Mouse (Mus musculus): Measurements from ENCODE around the gene Bicral. TPM values are rescaled to one million over a fixed set of nuclear protein-coding genes. Genes with fewer than 3 reads are reported as not detected.

Gene Bicral
- 9.1 and 15.2 TPM in 2 replicates for polyA plus RNA-seq (2012; rRNA removed)

- DNase-seq (ENCODE audit: low spot score): peak; percentile 50
Observed at GRCm38 (mm10) chr17:46857903-46858748, at the start of gene Bicral. Bicral (minus strand) TSS chr17:46858482.

- DNase-seq (ENCODE audit: low spot score): no peak
Observed at GRCm38 (mm10) chr17:46903876-46904490, 45.7 kb upstream of the Bicral start.

DNA sequence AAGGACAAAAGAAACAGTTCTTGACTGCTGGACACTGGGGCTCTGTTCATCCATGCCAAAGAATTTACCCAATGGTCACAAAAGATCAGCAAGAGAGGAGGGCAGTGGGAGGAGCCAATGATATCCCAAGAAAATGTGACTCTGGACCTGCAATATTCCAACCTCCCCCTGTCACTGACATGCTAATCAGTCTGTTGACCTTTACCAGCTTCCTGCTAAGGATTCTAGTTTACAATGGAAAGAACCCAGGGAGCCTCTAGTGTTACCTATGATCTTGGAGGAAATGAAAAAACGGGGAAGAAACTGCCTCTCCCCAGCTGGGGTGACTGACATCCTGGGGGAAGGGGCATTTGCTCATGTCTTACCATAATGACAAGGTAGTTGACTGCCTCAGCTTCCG is 42.7 kb upstream of the Bicral start:
- DNase-seq (ENCODE audit: low spot score): no peak

DNA sequence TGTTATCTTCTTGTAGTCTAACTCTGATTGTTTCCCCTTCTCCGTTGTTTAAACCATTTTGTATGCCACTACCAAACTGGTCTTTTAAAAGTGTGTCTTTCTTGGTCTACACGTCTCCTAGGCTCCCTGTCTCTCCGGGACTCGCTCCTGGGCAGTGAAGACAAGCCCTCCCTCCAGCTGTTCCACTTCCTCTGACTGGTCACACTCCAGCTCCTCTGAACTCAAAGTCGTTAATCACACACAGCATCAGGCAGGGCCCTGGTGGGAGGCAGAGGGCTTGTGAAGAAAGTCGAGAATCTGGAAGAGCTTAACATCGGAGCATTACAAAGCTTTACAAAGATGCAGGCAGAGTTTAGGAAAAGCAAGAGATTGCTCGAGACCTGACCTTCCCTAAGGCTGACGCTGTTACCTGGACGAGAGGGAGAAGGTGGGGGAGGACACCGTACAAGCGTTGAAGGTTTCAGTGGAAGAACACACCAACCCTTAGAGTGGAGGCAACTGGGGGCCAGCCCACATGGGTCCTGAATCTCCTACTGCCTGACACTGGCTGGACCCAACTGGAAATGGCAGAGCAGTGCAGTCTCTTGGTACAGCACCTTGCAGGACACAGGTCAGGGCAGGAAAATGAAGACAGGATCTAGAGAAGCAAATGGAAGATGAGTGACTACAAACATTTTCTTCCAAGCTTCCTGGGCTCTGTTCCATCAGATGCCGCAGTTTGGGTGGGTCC is 39.1 kb upstream of the Bicral start:
- no peak for DNase-seq (ENCODE audit: low spot score)

GRCm38 (mm10) chr17:46895426-46895825 is 37.1 kb upstream of the Bicral start:
- no peak for DNase-seq (ENCODE audit: low spot score)

DNA sequence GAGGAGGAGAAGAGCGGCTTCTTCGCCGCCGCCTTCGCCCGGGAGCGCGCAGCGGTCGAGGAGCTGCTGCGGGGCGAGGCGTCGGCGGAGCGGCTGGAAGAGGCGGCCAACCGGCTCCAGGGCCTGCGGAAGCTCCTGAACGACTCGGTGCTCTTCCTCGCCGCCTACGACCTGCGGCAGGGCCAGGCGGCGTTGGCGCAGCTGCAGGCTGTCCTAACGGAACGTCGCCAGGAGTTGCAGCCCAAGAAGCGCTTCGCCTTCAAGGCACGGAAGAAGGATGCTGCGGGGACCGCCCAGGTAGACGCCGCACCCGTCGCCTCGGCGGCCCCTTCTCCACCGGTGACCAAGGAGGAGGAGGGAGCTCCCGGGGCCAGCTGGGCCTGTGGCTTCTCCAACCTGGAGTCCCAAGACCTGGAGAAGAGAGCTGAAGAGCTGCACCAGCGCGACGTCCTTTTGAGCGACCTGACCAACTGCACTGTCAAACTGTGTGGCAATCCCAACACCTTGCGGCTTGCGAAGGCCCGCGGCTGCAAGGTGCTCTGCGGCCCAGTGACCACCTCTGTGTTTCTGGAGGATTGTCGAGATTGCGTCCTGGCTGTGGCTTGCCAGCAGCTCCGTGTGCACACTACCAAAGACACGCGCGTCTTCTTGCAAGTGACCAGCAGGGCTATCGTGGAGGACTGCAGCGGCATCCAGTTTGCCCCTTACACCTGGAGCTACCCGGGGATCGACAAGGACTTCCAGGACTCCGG is 32.7 kb upstream of the Bicral start:
- DNase-seq (ENCODE audit: low spot score): no peak

- DNase-seq (ENCODE audit: low spot score): peak; percentile 91
Observed at GRCm38 (mm10) chr17:46890116-46890815, 32.0 kb upstream of the Bicral start, which contains the start of gene Tbcc. Tbcc (plus strand) TSS chr17:46890684.

DNA sequence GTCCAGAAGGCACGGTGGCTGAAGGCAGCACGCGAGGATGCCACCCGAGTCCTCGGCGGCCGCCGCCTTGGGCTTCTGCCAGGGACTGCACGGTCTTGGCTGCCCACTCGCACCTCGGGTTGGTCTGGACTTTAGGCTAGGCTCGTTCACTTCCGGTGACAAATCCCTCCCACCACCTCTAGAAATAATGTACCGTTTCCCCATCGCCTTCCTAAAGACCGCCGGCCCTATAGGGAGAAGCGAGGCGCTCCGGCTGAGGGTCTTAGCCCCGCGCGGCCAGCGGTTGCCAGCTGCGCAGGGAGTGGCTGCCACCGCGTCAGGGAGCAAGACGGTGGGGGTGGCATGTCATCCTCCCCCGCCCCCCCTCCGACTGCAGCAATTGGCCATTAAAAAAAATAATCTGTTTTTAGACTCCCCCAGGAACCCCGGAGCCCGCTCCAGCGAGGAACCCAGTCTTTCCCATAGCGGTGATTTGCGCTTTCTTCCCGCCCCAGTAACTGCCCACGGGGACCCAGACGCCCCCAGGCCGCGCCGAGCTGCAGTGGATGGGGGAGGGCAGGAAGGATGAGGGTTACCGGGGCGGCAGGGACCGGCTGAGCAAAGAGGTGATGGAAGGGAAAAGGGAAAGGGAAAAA is 31.3 kb upstream of the Bicral start:
- DNase-seq (ENCODE audit: low spot score): peak; percentile 62

- DNase-seq (ENCODE audit: low spot score): no peak
Observed at GRCm38 (mm10) chr17:46888511-46889212, 30.4 kb upstream of the Bicral start.

DNA sequence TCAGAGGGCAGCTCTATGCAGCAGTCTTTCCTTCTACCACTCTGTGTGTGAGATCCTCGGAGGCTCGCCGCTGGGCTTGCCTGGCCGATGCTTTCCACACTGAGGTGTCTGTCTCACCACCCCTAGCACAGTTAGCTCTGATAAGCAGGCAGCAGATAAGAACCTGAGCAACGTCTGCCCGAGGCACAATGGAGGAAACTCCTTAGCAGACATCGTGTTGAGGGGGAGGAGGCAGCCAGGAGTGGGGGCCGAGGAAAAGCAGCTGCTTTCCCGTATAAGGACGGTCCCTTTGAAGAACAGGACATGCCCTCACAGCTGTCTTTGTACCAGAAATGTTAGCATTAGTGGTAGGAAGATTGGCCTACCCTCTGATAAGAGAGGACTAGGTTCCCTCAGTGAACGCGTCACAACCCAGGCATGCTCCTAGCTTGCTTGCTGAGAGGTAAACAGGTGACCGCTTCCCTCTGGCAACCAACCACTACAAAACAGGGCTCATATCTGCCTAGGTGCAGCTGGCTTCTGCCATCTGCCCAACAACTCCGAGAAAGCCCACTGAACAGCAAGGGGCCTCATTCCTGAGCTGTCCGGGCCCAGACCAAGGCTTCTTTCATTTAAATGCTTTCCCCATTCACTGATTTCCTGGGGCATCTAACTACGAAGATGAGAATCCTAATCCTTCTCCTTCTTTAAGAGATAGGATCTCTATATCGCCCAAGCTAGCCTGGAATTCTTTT is 27.8 kb upstream of the Bicral start:
- no peak for DNase-seq (ENCODE audit: low spot score)

DNA sequence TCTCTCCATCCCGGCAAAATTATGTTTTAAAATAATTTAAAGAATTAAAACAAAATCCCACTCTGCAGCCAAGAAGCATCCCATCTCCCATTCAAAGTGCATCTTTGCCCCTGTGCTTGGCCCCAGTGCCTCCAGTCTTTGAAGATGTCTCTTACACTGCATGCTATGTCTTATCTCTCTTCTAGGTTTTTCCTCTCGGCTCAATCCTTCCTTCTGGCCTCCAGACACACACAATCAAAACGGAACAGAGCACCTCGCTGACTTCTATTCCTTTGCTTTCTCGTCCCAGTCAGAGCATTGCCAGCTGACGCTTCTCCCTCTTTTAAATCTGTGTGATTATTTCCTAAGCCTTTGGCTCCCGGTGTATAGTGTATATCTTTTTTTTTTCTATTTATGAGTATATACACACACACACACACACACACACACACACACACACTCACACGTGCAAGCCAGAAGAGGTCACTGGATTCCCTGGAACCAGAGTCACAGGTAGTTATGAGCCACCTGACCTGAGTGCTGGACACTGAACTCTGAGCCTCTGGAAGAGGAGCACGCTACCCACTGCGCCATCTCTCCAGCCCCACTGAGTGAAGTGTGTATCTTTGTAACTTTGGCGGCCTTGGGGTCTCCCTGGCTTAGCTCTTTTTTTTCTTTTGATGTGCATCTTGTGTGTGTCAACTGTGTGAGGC is 27.1 kb upstream of the Bicral start:
- no peak for DNase-seq (ENCODE audit: low spot score)

DNA sequence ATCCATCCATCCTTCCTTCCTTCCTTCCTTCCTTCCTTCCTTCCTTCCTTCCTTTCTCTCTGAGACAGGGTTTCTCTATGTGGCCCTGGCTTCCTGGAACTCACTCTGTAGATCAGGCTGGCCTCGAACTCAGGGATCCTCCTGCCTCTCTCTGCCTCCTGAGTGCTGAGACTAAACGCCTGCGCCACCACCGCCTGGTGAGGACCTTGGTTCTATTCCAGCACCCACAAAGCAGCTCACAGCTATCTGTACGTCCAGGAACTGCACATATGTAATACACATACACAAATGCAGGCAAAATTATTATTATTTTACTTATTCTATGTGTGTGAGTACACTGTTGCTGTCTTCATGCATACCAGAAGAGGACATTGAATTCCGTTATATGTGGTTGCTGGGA is 26.5 kb upstream of the Bicral start:
- DNase-seq (ENCODE audit: low spot score): no peak

DNA sequence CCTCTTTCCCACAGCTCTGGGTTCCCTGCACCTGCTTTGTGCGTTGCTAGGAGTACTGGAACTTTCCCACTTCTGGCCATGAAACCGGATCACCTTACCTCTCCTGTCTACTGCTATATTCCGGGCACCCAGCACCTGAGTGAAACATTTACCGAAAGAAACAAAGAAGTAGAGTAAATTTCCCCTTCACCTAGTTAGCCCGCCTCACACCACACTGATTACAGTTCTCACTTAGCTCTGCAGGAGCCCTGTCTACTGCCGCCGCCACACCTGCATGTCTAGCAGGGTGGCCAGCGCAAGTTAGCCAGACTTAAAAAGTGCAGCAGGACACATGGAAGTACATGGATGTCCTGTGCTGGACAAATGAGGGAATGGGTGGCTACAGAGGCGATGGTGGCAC is 24.8 kb upstream of the Bicral start:
- DNase-seq (ENCODE audit: low spot score): no peak

GRCm38 (mm10) chr17:46881728-46882127 is 23.4 kb upstream of the Bicral start:
- no peak for DNase-seq (ENCODE audit: low spot score)

GRCm38 (mm10) chr17:46880322-46880721 is 22.0 kb upstream of the Bicral start:
- no peak for DNase-seq (ENCODE audit: low spot score)

GRCm38 (mm10) chr17:46879841-46880311 is 21.6 kb upstream of the Bicral start:
- no peak for DNase-seq (ENCODE audit: low spot score)

DNA sequence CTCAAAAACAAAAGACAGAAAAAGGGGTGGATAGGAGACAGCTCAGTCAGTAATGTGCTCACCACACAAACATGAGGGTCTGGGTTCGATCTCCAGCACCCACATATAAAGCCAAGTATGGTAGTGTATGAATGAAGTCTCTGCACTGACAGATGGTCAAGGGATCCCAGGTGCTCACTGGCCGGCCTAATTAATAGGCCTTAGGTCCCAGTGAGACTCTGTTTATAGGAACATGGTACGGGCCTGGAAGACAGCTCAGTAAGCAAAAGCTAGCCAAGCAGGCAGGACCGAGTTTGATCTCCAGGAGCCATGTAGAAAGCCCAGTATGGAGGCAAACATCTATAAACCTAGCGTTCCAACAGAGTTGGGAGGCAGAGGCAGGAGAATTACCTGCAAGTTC is 18.8 kb upstream of the Bicral start:
- no peak for DNase-seq (ENCODE audit: low spot score)

DNA sequence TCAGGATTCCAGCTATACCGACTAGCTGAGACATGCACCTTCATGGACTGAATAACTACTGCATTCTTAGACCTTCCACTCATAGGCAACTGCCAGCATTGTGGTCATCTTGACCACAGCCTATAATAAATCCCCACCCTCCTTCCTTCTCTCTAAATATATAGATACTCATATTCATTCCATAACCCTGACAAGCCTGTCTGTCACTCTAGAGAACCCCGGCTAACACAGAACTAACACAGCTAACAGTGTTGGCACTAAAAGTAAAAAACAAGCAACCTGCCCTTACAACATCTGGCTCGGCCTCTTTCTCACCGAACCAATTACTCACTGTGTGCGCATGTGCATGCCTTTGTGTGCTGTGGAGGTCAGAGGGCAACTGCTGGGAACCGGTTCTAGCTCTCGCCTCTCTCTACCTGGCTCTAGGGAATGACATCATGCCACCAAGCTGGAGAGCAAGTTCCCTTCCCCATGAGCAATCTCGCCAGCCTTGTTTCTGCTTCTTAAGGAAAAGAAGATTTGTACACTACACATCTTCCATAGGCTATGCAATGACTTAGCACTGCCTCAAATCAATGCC is 18.2 kb upstream of the Bicral start:
- no peak for DNase-seq (ENCODE audit: low spot score)
